Mouse (Mus musculus): ENCODE results near the gene Ncam1. TPM values are rescaled to one million over a fixed set of nuclear protein-coding genes. Genes with fewer than 3 reads are reported as not detected.

The Ncam1 gene
- polyA plus RNA-seq, 1 experiment: 3.2 TPM

GRCm38 (mm10) chr9:49621691-49622090 lies 177.0 kb downstream of the Ncam1 start:
- Histone ChIP-seq H3K27me3 (replicated peaks; ENCODE audit: control insufficient read depth, insufficient read depth, low read length) (no peaks in the 10 kb centered on the region), H3K27ac (ENCODE audit: insufficient read depth, low read depth, low read length) (no peak overlapping the region), H3K36me3 (ENCODE audit: control insufficient read depth, insufficient read depth, low read length) (no peaks in the 10 kb centered on the region), H3K4me3 (ENCODE audit: insufficient read depth, low read depth, low read length) (no peak overlapping the region), H3K4me1 (ENCODE audit: control insufficient read depth, insufficient read depth, low read length) (no peaks in the 10 kb centered on the region)
- DNase-seq: no peak
- WGBS: 93% methylated on average over 11 of the region's 11 CpGs
- no peak for TF ChIP-seq POLR2A (IDR thresholded peaks at IDR 0.05; ENCODE audit: low read depth, low read length)
- TF ChIP-seq CTCF (conservative IDR thresholded peaks at IDR 0.05; ENCODE audit: insufficient read depth, insufficient read length, low read depth, low read length): no peak

- 85% methylated on average over 9 of the region's 9 CpGs for WGBS
- no peak for DNase-seq
- TF ChIP-seq CTCF (conservative IDR thresholded peaks at IDR 0.05; ENCODE audit: insufficient read depth, insufficient read length, low read depth, low read length) (no peak), POLR2A (IDR thresholded peaks at IDR 0.05; ENCODE audit: low read depth, low read length) (no peak)
Measured at GRCm38 (mm10) chr9:49618699-49619392, 179.9 kb downstream of the Ncam1 start.

GRCm38 (mm10) chr9:49618266-49618665 lies 180.5 kb downstream of the Ncam1 start:
- Histone ChIP-seq H3K4me1 (ENCODE audit: control insufficient read depth, insufficient read depth, low read length) (no peaks in the 10 kb centered on the region), H3K4me3 (ENCODE audit: insufficient read depth, low read depth, low read length) (no peak overlapping the region), H3K36me3 (ENCODE audit: control insufficient read depth, insufficient read depth, low read length) (no peaks in the 10 kb centered on the region), H3K27ac (ENCODE audit: insufficient read depth, low read depth, low read length) (no peak overlapping the region), H3K27me3 (replicated peaks; ENCODE audit: control insufficient read depth, insufficient read depth, low read length) (no peaks in the 10 kb centered on the region)
- no peak for DNase-seq
- 79% methylated on average over 2 of the region's 2 CpGs for WGBS
- TF ChIP-seq POLR2A (IDR thresholded peaks at IDR 0.05; ENCODE audit: low read depth, low read length): no peak

More at GRCm38 (mm10) chr9:49618699-49619392, 179.9 kb downstream of the Ncam1 start:
- no peaks in the 10 kb centered on the region for H3K4me1 ChIP-seq (ENCODE audit: control insufficient read depth, insufficient read depth, low read length)
- H3K36me3 ChIP-seq (ENCODE audit: control insufficient read depth, insufficient read depth, low read length): no peaks in the 10 kb centered on the region
- no peaks in the 10 kb centered on the region for H3K27me3 ChIP-seq (replicated peaks; ENCODE audit: control insufficient read depth, insufficient read depth, low read length)
- H3K27ac ChIP-seq (ENCODE audit: insufficient read depth, low read depth, low read length): no peak overlapping the region
- H3K4me3 ChIP-seq (ENCODE audit: insufficient read depth, low read depth, low read length): no peak overlapping the region

- Histone ChIP-seq H3K4me3 (ENCODE audit: insufficient read depth, low read depth, low read length) (no peak overlapping the region), H3K36me3 (ENCODE audit: control insufficient read depth, insufficient read depth, low read length) (no peaks in the 10 kb centered on the region), H3K27me3 (replicated peaks; ENCODE audit: control insufficient read depth, insufficient read depth, low read length) (no peaks in the 10 kb centered on the region), H3K27ac (ENCODE audit: insufficient read depth, low read depth, low read length) (no peak overlapping the region), H3K4me1 (ENCODE audit: control insufficient read depth, insufficient read depth, low read length) (no peaks in the 10 kb centered on the region)
- TF ChIP-seq CTCF (conservative IDR thresholded peaks at IDR 0.05; ENCODE audit: insufficient read depth, insufficient read length, low read depth, low read length): no peak
- no peak for TF ChIP-seq POLR2A (IDR thresholded peaks at IDR 0.05; ENCODE audit: low read depth, low read length)
- 15% methylated on average over 3 of the region's 3 CpGs for WGBS
- DNase-seq: peak; percentile 63
Measured at GRCm38 (mm10) chr9:49617216-49617615, 181.5 kb downstream of the Ncam1 start.

- no peak for TF ChIP-seq CTCF (conservative IDR thresholded peaks at IDR 0.05; ENCODE audit: insufficient read depth, insufficient read length, low read depth, low read length)
- TF ChIP-seq POLR2A (IDR thresholded peaks at IDR 0.05; ENCODE audit: low read depth, low read length): no peak
- no peaks in the 10 kb centered on the region for H3K4me1 ChIP-seq (ENCODE audit: control insufficient read depth, insufficient read depth, low read length)
- no peak overlapping the region for H3K27ac ChIP-seq (ENCODE audit: insufficient read depth, low read depth, low read length)
- H3K4me3 ChIP-seq (ENCODE audit: insufficient read depth, low read depth, low read length): no peak overlapping the region
- no peaks in the 10 kb centered on the region for H3K27me3 ChIP-seq (replicated peaks; ENCODE audit: control insufficient read depth, insufficient read depth, low read length)
- no peaks in the 10 kb centered on the region for H3K36me3 ChIP-seq (ENCODE audit: control insufficient read depth, insufficient read depth, low read length)
- no peak for DNase-seq
Measured at GRCm38 (mm10) chr9:49612387-49612786, 186.3 kb downstream of the Ncam1 start.

GRCm38 (mm10) chr9:49608191-49608590 lies 190.5 kb downstream of the Ncam1 start:
- Histone ChIP-seq H3K27me3 (replicated peaks; ENCODE audit: control insufficient read depth, insufficient read depth, low read length) (no peaks in the 10 kb centered on the region), H3K27ac (ENCODE audit: insufficient read depth, low read depth, low read length) (no peak overlapping the region), H3K4me3 (ENCODE audit: insufficient read depth, low read depth, low read length) (no peak overlapping the region), H3K36me3 (ENCODE audit: control insufficient read depth, insufficient read depth, low read length) (no peaks in the 10 kb centered on the region), H3K4me1 (ENCODE audit: control insufficient read depth, insufficient read depth, low read length) (no peaks in the 10 kb centered on the region)
- peak; percentile 3 for DNase-seq
- TF ChIP-seq POLR2A (IDR thresholded peaks at IDR 0.05; ENCODE audit: low read depth, low read length) (no peak), CTCF (conservative IDR thresholded peaks at IDR 0.05; ENCODE audit: insufficient read depth, insufficient read length, low read depth, low read length) (no peak)
- 41% methylated on average over 2 of the region's 2 CpGs for WGBS

GRCm38 (mm10) chr9:49606717-49607116 lies 192.0 kb downstream of the Ncam1 start:
- Histone ChIP-seq H3K4me1 (ENCODE audit: control insufficient read depth, insufficient read depth, low read length) (no peaks in the 10 kb centered on the region), H3K4me3 (ENCODE audit: insufficient read depth, low read depth, low read length) (no peak overlapping the region), H3K27ac (ENCODE audit: insufficient read depth, low read depth, low read length) (no peak overlapping the region), H3K27me3 (replicated peaks; ENCODE audit: control insufficient read depth, insufficient read depth, low read length) (no peaks in the 10 kb centered on the region), H3K36me3 (ENCODE audit: control insufficient read depth, insufficient read depth, low read length) (no peaks in the 10 kb centered on the region)
- WGBS: 43% methylated on average over 2 of the region's 2 CpGs
- TF ChIP-seq POLR2A (IDR thresholded peaks at IDR 0.05; ENCODE audit: low read depth, low read length) (no peak), CTCF (conservative IDR thresholded peaks at IDR 0.05; ENCODE audit: insufficient read depth, insufficient read length, low read depth, low read length) (no peak)
- no peak for DNase-seq
